Mouse (Mus musculus) heart, adult 2 months (tissue): ENCODE data around the gene Rab13. TPM values are rescaled to one million over a fixed set of nuclear protein-coding genes. Genes with fewer than 3 reads are reported as not detected.
A peak's percentile ranks its signal among the peaks of the same experiment; 100 is the strongest.
"Not testable (repeated sequence)": the region's sequence is repeated elsewhere in the genome, so short reads cannot be mapped to it uniquely, and the experiment has no call there.

Source experiments
- DNase-seq, 2 experiments: peaks; one replicate each; pipeline ENCODE4 v3.0.0; 2021
- H3K27ac ChIP-seq: fragments of 200-600 bp; 2 replicates; pipeline ENCODE4 v1.8.1; 2022
- H3K27me3 ChIP-seq: fragments of 200-500 bp; 2 replicates; pipeline ENCODE4 v1.6.1; 2012; ENCODE audit warnings: mild to moderate bottlenecking, low read length, inconsistent platforms, mixed read lengths; ENCODE audit not compliant: control insufficient read depth, insufficient read depth
- H3K36me3 ChIP-seq: fragments of 200-500 bp; 2 replicates; pipeline ENCODE4 v1.6.1; 2012; ENCODE audit warnings: low read length, inconsistent platforms; ENCODE audit not compliant: control insufficient read depth, insufficient read depth
- H3K4me1 ChIP-seq: fragments of 200-500 bp; 2 replicates; pipeline ENCODE4 v1.6.1; 2011; ENCODE audit warnings: low read length; ENCODE audit not compliant: control insufficient read depth, insufficient read depth
- H3K4me3 ChIP-seq: fragments of 200-600 bp; 2 replicates; pipeline ENCODE4 v1.8.1; 2022
- H3K79me2 ChIP-seq: fragments of 200-500 bp; replicated peaks from 2 replicates; pipeline ENCODE4 v1.6.1; 2012; ENCODE audit warnings: mild to moderate bottlenecking, inconsistent platforms, low read length, moderate library complexity, mixed read lengths; ENCODE audit not compliant: control insufficient read depth, insufficient read depth
- H3K9ac ChIP-seq: fragments of 200-500 bp; 2 replicates; pipeline ENCODE4 v1.6.1; 2012; ENCODE audit warnings: low read depth, mild to moderate bottlenecking, control low read depth, inconsistent platforms, low read length, mixed read lengths
- CTCF ChIP-seq: fragments of 200-600 bp; IDR thresholded peaks from 2 replicates; pipeline ENCODE4 v1.8.1; 2022; ENCODE audit warnings: antibody characterized with exemption, mild to moderate bottlenecking, moderate library complexity
- EP300 ChIP-seq: fragments of 200-500 bp; IDR thresholded peaks from 2 replicates; pipeline ENCODE4 v1.6.1; 2011; ENCODE audit warnings: low read depth, low read length, control low read depth; ENCODE audit not compliant: insufficient read depth
- POLR2A ChIP-seq: fragments of 200-500 bp; IDR thresholded peaks from 2 replicates; pipeline ENCODE4 v1.6.1; 2011; ENCODE audit warnings: mild to moderate bottlenecking, low read depth, low read length, control low read depth; ENCODE audit not compliant: insufficient read depth
- WGBS: fragments of 180-500 bp; shearing (Covaris S2); methylation state at CpG from one replicate; pipeline ENCODE4 v1.1.7; 2018; 5-methylcytosine and 5-hydroxymethylcytosine counted together
- intact Hi-C: fragments of 180-260 bp; cut with DNase I; formaldehyde crosslinking; loops from one replicate; pipeline ENCODE4 v1.15.1; 2025
- polyA plus RNA-seq: library from polyadenylated mRNA; depleted of rRNA; stranded (reverse); fragments of >200 nt; gene quantifications from 2 replicates; pipeline ENCODE4 v1.2.3, GENCODE M21; 2012
- total RNA-seq, 2 experiments: library from RNA; stranded (reverse); gene quantifications; 2 replicates each; pipeline ENCODE4 v1.2.3; 2021

The Rab13 gene
- total and polyA plus RNA-seq, 3 experiments, result 3.1 to 5.6 (median 5.5) TPM

- intact Hi-C loops, result no loop called here
- TF ChIP-seq POLR2A (no peak; the same call in 1 of the 2 replicates), CTCF (no peak; the same call in 1 of the 2 replicates), EP300 (no peak)
- no peak for DNase-seq
Observed at GRCm38 (mm10) chr3:90247630-90247959, 34.1 kb downstream of the Rab13 start.

GRCm38 (mm10) chr3:90247960-90248745 lies 34.7 kb downstream of the Rab13 start, which contains the start of gene Slc39a1:
Slc39a1 (plus strand) TSS chr3:90248172.
- Histone ChIP-seq H3K36me3 (no peaks in the 10 kb centered on the region; the same call in 1 of the 2 replicates), H3K4me3 (peak within 1 kb of the TSS; percentile 71), H3K79me2 (no peaks in the 10 kb centered on the region), H3K27me3 (no peaks in the 10 kb centered on the region), H3K27ac (peak within 1 kb of the TSS; percentile 98), H3K4me1 (peaks cover 4% of the 10 kb centered on the region), H3K9ac (peak within 1 kb of the TSS; percentile 82)
- under 1% methylated on average over 44 of the region's 44 CpGs for WGBS
- TF ChIP-seq CTCF (peak; percentile 42; the same call in 1 of the 2 replicates), POLR2A (peak; percentile 88), EP300 (no peak)
- DNase-seq, result peak; percentile 92 to 95
- intact Hi-C loops, result no loop called here

More at GRCm38 (mm10) chr3:90247630-90247959, 34.1 kb downstream of the Rab13 start:
- H3K4me1 ChIP-seq, result peaks cover 4% of the 10 kb centered on the region
- H3K9ac ChIP-seq, result peak overlapping the region; percentile 79
- H3K27me3 ChIP-seq, result no peaks in the 10 kb centered on the region
- no peaks in the 10 kb centered on the region for H3K79me2 ChIP-seq
- 0% methylated on average over 3 of the region's 3 CpGs for WGBS
- H3K36me3 ChIP-seq, result no peaks in the 10 kb centered on the region; the same call in 1 of the 2 replicates
- peak overlapping the region; percentile 71 for H3K4me3 ChIP-seq
- peak overlapping the region; percentile 98 for H3K27ac ChIP-seq

GRCm38 (mm10) chr3:90248746-90249100 lies 35.2 kb downstream of the Rab13 start:
- WGBS, result under 1% methylated on average over 10 of the region's 10 CpGs
- Histone ChIP-seq H3K27me3 (no peaks in the 10 kb centered on the region), H3K36me3 (no peaks in the 10 kb centered on the region; the same call in 1 of the 2 replicates), H3K9ac (peak overlapping the region; percentile 82), H3K27ac (peak overlapping the region; percentile 98), H3K4me3 (peak overlapping the region; percentile 71), H3K4me1 (peaks cover 5% of the 10 kb centered on the region), H3K79me2 (no peaks in the 10 kb centered on the region)
- TF ChIP-seq CTCF (no peak), POLR2A (0 out of 2 replicates have a peak, but pooled peaks have one; percentile 7), EP300 (0 out of 2 replicates have a peak, but pooled peaks have one; percentile 8)
- intact Hi-C loops, result no loop called here
- peak in 1 of 2 experiments; percentile 64 for DNase-seq

- H3K4me1 ChIP-seq, result peaks cover 8% of the 10 kb centered on the region
- H3K27ac ChIP-seq, result no peak overlapping the region
- no peak for DNase-seq
- WGBS, result 55% methylated on average over 6 of the region's 6 CpGs
- H3K36me3 ChIP-seq, result no peaks in the 10 kb centered on the region; the same call in 1 of the 2 replicates
- peaks cover 3% of the 10 kb centered on the region; the same call in 1 of the 2 replicates for H3K79me2 ChIP-seq
- H3K4me3 ChIP-seq, result no peak overlapping the region
- TF ChIP-seq EP300 (no peak), POLR2A (no peak), CTCF (no peak)
- H3K9ac ChIP-seq, result no peak overlapping the region
- intact Hi-C loops, result no loop called here
- no peaks in the 10 kb centered on the region for H3K27me3 ChIP-seq
Observed at GRCm38 (mm10) chr3:90250791-90251190, 37.3 kb downstream of the Rab13 start.

- H3K9ac ChIP-seq, H3K27me3 ChIP-seq, H3K36me3 ChIP-seq, intact Hi-C loops, DNase-seq, H3K79me2 ChIP-seq, H3K4me1 ChIP-seq, H3K27ac ChIP-seq, H3K4me3 ChIP-seq: not testable (repeated sequence)
- 81% methylated on average over 11 of the region's 12 CpGs for WGBS
Observed at GRCm38 (mm10) chr3:90251731-90252226, 38.3 kb downstream of the Rab13 start.

GRCm38 (mm10) chr3:90252659-90253058 lies 39.2 kb downstream of the Rab13 start:
- not testable (repeated sequence) for DNase-seq, H3K4me3 ChIP-seq, H3K27ac ChIP-seq

GRCm38 (mm10) chr3:90253174-90253573 lies 39.7 kb downstream of the Rab13 start:
- H3K36me3 ChIP-seq, H3K27me3 ChIP-seq, H3K9ac ChIP-seq, H3K27ac ChIP-seq, intact Hi-C loops, H3K4me3 ChIP-seq, H3K79me2 ChIP-seq, H3K4me1 ChIP-seq, DNase-seq: not testable (repeated sequence)
- WGBS, result 68% methylated on average over 1 of the region's 1 CpGs

More at GRCm38 (mm10) chr3:90252659-90253058, 39.2 kb downstream of the Rab13 start:
- WGBS, result 67% methylated on average over 2 of the region's 2 CpGs
- H3K36me3 ChIP-seq, H3K27me3 ChIP-seq, H3K4me1 ChIP-seq, H3K9ac ChIP-seq, H3K79me2 ChIP-seq, intact Hi-C loops: not testable (repeated sequence)
